Mouse (Mus musculus) hindbrain, embryonic 14.5 days (tissue): ENCODE measurements around the gene Snx32. TPM values are rescaled to one million over a fixed set of nuclear protein-coding genes. Genes with fewer than 3 reads are reported as not detected.

Experiments used
- ATAC-seq: fragments of 200-750 bp; cut with Nextera tagmentation; 2 replicates; pipeline ENCODE4 v1.8.0; 2017; ENCODE audit warnings: moderate number of reproducible peaks, mild to moderate bottlenecking, moderate TSS enrichment, moderate library complexity; ENCODE audit not compliant: low FRiP score
- DNase-seq: peaks from one replicate; pipeline ENCODE4 v3.0.0-alpha.2; 2015; ENCODE audit warnings: low spot score
- H3K27ac ChIP-seq: fragments of 300-500 bp; sonication (generic); 2 replicates; pipeline ENCODE4 v1.5.1; 2014; ENCODE audit warnings: mild to moderate bottlenecking, moderate library complexity
- H3K27me3 ChIP-seq: fragments of 300-500 bp; sonication (generic); 2 replicates; pipeline ENCODE4 v1.6.1; 2014; ENCODE audit warnings: mild to moderate bottlenecking, low read length, mixed read lengths; ENCODE audit not compliant: control insufficient read depth, insufficient read depth
- H3K36me3 ChIP-seq: fragments of 300-500 bp; sonication (generic); replicated peaks from 2 replicates; pipeline ENCODE4 v1.6.1; 2014; ENCODE audit not compliant: control insufficient read depth, insufficient read depth
- H3K4me1 ChIP-seq: fragments of 300-500 bp; sonication (generic); replicated peaks from 2 replicates; pipeline ENCODE4 v1.6.1; 2014; ENCODE audit warnings: antibody characterized with exemption, low read length, mixed read lengths; ENCODE audit not compliant: control insufficient read depth, insufficient read depth
- H3K4me2 ChIP-seq: fragments of 300-500 bp; sonication (generic); replicated peaks from 2 replicates; pipeline ENCODE4 v1.6.1; 2014; ENCODE audit warnings: mild to moderate bottlenecking, moderate library complexity
- H3K4me3 ChIP-seq: fragments of 300-500 bp; sonication (generic); replicated peaks from 2 replicates; pipeline ENCODE4 v1.5.1; 2014; ENCODE audit warnings: mild to moderate bottlenecking, low read length
- H3K9ac ChIP-seq: fragments of 300-500 bp; sonication (generic); 2 replicates; pipeline ENCODE4 v1.6.1; 2014
- H3K9me3 ChIP-seq: fragments of 300-500 bp; sonication (generic); 2 replicates; pipeline ENCODE4 v1.6.1; 2016; ENCODE audit warnings: low read length; ENCODE audit not compliant: control insufficient read depth
- WGBS: fragments of 180-500 bp; shearing (Covaris S2); extraction: QIAGEN DNeasy Blood & Tissue Kit; methylation state at CpG from one replicate; pipeline ENCODE4 v1.1.7; 2014; 5-methylcytosine and 5-hydroxymethylcytosine counted together
- polyA plus RNA-seq: library from polyadenylated mRNA; unstranded; fragments of >200 nt; fragmentation: Nextera tagmentation; extraction: Ambion mirVana; gene quantifications from 2 replicates; pipeline ENCODE4 v1.2.1, GENCODE M21; 2014

Snx32 gene
- polyA plus RNA-seq, 1 experiment from 2014 or later, result 87.1 TPM

DNA sequence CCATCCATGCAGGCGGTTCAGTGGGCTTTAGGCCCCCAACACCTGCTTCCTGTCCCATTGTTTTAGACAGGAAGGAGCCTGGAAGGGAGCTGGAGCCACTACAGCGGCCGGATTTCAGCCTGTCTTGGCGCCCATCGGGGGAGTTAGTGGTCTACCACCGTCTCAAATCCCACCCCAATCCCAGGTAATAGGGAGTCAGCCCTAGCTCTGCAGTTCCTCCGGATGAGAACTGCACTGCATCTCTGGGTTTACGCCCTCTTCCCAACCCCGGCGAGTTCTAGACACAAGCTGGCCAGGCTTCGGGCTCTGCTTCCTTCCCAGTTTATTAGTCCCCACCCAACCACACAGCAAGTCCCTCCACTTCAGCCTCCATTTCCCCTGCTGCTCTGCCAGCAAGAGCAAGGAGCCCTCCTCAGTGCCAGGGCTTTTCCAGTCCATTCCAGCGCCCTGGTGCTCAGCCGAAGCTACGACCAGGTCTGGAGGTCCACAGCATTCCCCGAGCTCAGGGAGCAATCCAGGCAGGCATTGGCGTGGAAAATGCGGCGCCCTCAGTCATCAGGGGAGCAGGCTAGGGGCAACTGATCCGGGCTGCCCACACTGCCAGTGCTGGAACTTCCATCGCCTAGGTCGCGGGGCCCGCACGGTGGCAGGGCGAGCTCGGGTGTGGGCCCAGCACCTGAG lies 54.0 kb downstream of the Snx32 start:
- Histone ChIP-seq H3K27ac (peak overlapping the region; percentile 94), H3K36me3 (peaks cover 14% of the 10 kb centered on the region), H3K9ac (peak overlapping the region; percentile 81), H3K4me2 (peak overlapping the region; percentile 94), H3K4me1 (peaks cover 36% of the 10 kb centered on the region), H3K9me3 (no peaks in the 10 kb centered on the region), H3K4me3 (peak overlapping the region; percentile 70), H3K27me3 (no peaks in the 10 kb centered on the region; the same call in 1 of the 2 replicates)
- WGBS, result 5% methylated on average over 26 of the region's 26 CpGs
- ATAC-seq (no peak), DNase-seq (no peak)

DNA sequence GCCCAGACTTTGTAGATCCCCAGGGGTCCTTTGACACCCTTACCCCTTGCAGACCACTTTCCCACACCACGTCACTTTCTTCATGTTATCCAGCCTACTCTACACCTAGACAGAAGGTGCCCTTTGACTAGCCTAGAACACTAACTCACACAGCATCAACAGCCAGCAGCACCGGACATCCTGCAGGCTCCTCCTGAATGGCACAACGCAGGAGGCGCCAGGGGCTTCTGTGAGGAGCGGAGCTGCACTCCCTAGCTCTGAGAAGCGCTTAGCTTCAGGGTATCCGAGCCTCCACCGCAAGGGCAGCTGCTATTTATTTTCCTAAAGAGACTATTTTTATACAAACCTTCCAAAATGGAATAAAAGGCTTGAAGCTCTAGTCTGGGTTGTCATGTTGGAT lies 54.8 kb downstream of the Snx32 start:
- H3K4me3 ChIP-seq, result peak overlapping the region; percentile 70
- DNase-seq (no peak), ATAC-seq (no peak)
- H3K4me1 ChIP-seq, result peaks cover 30% of the 10 kb centered on the region
- H3K27ac ChIP-seq, result peak overlapping the region; percentile 94
- H3K9me3 ChIP-seq, result no peaks in the 10 kb centered on the region
- 61% methylated on average over 8 of the region's 8 CpGs for WGBS
- peak overlapping the region; percentile 94 for H3K4me2 ChIP-seq
- peak overlapping the region; percentile 81 for H3K9ac ChIP-seq
- H3K36me3 ChIP-seq, result peaks cover 14% of the 10 kb centered on the region
- peaks cover 5% of the 10 kb centered on the region; the same call in 1 of the 2 replicates for H3K27me3 ChIP-seq

DNA sequence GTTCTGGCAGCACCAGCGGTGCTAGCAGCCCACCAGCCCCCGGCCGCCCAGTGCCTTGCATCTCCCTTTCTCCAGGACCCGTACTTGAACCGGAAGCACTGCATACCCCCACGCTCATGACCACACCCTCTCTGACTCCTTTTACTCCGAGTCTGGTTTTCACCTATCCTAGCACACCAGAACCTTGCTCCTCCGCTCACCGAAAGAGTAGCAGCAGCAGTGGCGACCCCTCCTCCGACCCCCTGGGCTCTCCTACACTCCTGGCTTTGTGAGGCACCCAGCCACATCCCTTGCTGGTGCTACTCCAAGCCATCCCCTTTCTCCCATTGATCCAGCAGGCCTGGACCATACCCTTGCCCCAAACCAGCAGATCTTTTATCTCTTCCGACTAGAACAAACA lies 55.3 kb downstream of the Snx32 start:
- DNase-seq (no peak), ATAC-seq (no peak)
- H3K4me2 ChIP-seq, result peak overlapping the region; percentile 94
- H3K4me1 ChIP-seq, result peaks cover 29% of the 10 kb centered on the region
- 85% methylated on average over 12 of the region's 12 CpGs for WGBS
- H3K4me3 ChIP-seq, result peak overlapping the region; percentile 70; the same call in 1 of the 2 replicates
- peaks cover 14% of the 10 kb centered on the region for H3K36me3 ChIP-seq
- H3K9me3 ChIP-seq, result no peaks in the 10 kb centered on the region
- peak overlapping the region; percentile 81 for H3K9ac ChIP-seq
- no peak overlapping the region for H3K27ac ChIP-seq
- peaks cover 10% of the 10 kb centered on the region; the same call in 1 of the 2 replicates for H3K27me3 ChIP-seq

DNA sequence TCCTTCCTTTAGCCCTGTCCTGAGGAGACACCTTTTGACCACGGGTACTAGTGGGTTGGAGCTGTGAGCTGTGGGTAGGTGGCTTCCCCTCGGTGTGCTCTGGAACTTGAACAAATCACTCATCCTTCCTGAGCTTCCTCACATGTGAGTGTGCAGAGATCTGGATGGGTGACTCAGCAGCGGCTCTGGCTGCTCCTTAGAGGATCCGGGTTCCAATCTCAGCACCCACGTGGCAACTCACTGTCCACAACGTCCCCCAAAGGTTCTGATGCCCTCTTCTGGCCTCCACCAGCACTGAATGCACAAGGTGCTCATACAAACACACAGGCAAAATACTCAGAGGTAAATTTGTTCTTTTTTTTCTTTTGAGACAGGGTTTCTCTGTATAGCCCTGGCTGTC lies 58.6 kb downstream of the Snx32 start:
- Histone ChIP-seq H3K4me1 (peaks cover 28% of the 10 kb centered on the region), H3K36me3 (peaks cover 14% of the 10 kb centered on the region), H3K9me3 (no peaks in the 10 kb centered on the region), H3K27ac (no peak overlapping the region), H3K4me2 (no peak overlapping the region), H3K4me3 (no peak overlapping the region), H3K9ac (no peak overlapping the region), H3K27me3 (peaks cover 42% of the 10 kb centered on the region)
- ATAC-seq, result no peak
- 75% methylated on average over 6 of the region's 6 CpGs for WGBS
- no peak for DNase-seq

DNA sequence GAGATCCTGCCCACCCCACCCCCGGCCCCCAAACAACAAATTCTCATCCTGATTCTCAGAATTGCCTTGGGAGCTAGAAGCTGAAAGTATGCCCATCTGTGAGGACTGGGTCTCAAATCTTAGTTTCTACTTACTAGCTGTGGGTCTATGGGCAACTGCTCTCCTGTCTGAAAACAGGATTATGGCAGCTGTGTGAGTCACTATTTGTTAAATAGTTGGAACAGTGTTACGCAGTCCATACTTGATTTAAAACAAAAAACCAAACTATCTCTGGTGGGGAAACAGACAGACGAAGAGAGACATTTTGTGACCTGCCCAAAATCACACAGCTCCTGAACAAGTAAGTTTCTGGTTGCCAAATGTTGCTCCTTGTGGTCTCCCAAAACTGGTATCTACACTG lies 60.7 kb downstream of the Snx32 start:
- peaks cover 60% of the 10 kb centered on the region for H3K27me3 ChIP-seq
- H3K36me3 ChIP-seq, result peaks cover 14% of the 10 kb centered on the region
- no peak for DNase-seq
- H3K4me1 ChIP-seq, result peaks cover 10% of the 10 kb centered on the region; the same call in 1 of the 2 replicates
- no peak overlapping the region for H3K27ac ChIP-seq
- no peaks in the 10 kb centered on the region for H3K9me3 ChIP-seq
- no peak overlapping the region for H3K9ac ChIP-seq
- H3K4me2 ChIP-seq, result no peak overlapping the region
- no peak for ATAC-seq
- 91% methylated on average over 3 of the region's 3 CpGs for WGBS
- H3K4me3 ChIP-seq, result no peak overlapping the region

- Histone ChIP-seq H3K4me2 (peak overlapping the region; percentile 86), H3K27me3 (peaks cover 61% of the 10 kb centered on the region)
- ATAC-seq, result no peak
Measured at GRCm38 (mm10) chr19:5448354-5449150, 61.8 kb downstream of the Snx32 start.

GRCm38 (mm10) chr19:5447515-5448353 lies 62.6 kb downstream of the Snx32 start, which contains the start of gene Fosl1:
Gene Fosl1, plus strand, starts transcription at chr19:5447547.
- Histone ChIP-seq H3K9me3 (no peaks in the 10 kb centered on the region), H3K27me3 (peaks cover 61% of the 10 kb centered on the region), H3K9ac (peak within 1 kb of the TSS; percentile 44), H3K4me1 (peaks cover 10% of the 10 kb centered on the region; the same call in 1 of the 2 replicates), H3K4me3 (peak within 1 kb of the TSS; percentile 48), H3K36me3 (no peaks in the 10 kb centered on the region; the same call in 1 of the 2 replicates), H3K4me2 (peak within 1 kb of the TSS; percentile 86), H3K27ac (no peak within 1 kb of the TSS)
- peak; percentile 72 for ATAC-seq
- WGBS, result under 1% methylated on average over 70 of the region's 70 CpGs
- DNase-seq, result peak; percentile 63

More at GRCm38 (mm10) chr19:5448354-5449150, 61.8 kb downstream of the Snx32 start:
- peaks cover 3% of the 10 kb centered on the region; the same call in 1 of the 2 replicates for H3K36me3 ChIP-seq
- no peak overlapping the region for H3K27ac ChIP-seq
- H3K4me1 ChIP-seq, result peaks cover 10% of the 10 kb centered on the region; the same call in 1 of the 2 replicates
- peak overlapping the region; percentile 48 for H3K4me3 ChIP-seq
- H3K9ac ChIP-seq, result peak overlapping the region; percentile 44; the same call in 1 of the 2 replicates
- 8% methylated on average over 36 of the region's 36 CpGs for WGBS
- no peak for DNase-seq
- no peaks in the 10 kb centered on the region for H3K9me3 ChIP-seq

GRCm38 (mm10) chr19:5445747-5446146 lies 64.6 kb downstream of the Snx32 start:
- H3K4me1 ChIP-seq, result peaks cover 10% of the 10 kb centered on the region; the same call in 1 of the 2 replicates
- H3K4me2 ChIP-seq, result no peak overlapping the region
- no peaks in the 10 kb centered on the region for H3K36me3 ChIP-seq
- WGBS, result 86% methylated on average over 5 of the region's 5 CpGs
- H3K27ac ChIP-seq, result no peak overlapping the region
- no peak for DNase-seq
- peaks cover 57% of the 10 kb centered on the region for H3K27me3 ChIP-seq
- H3K9me3 ChIP-seq, result no peaks in the 10 kb centered on the region
- ATAC-seq, result no peak
- no peak overlapping the region for H3K4me3 ChIP-seq
- H3K9ac ChIP-seq, result no peak overlapping the region
